9 mouse cellular contexts compared by ENCODE assay signal in genomic region chr15:99055040-99055439, GRCm38 (mm10). TPM values are rescaled to one million over a fixed set of nuclear protein-coding genes. Genes with fewer than 3 reads are reported as not detected.
DNase-seq lines count a peak whose midpoint lies in the region; ATAC-seq lines count a peak whose summit lies in the region.
"Had no signal": no experiment of that assay in that cellular context is flagged by ENCODE, and none has a peak within 500 bp of the region (broad histone marks: within the 10 kb centered on the region; RNA-seq: fewer than 3 reads in every experiment).

Prph (plus strand) TSS chr15:99055174.

- peaks cover 62% of the 10 kb centered on the region for H3K27me3 ChIP-seq in kidney, embryonic 14.5 days (ENCODE audit: control insufficient read depth, insufficient read depth, low read length)
- peaks cover 60% of the 10 kb centered on the region for H3K27me3 ChIP-seq in embryonic facial prominence, embryonic 11.5 days (ENCODE audit: control insufficient read depth, insufficient read depth, low read length)
- peaks cover 72% of the 10 kb centered on the region for H3K27me3 ChIP-seq in hindbrain, embryonic 15.5 days
- H3K27me3 ChIP-seq in midbrain, embryonic 14.5 days (ENCODE audit: control insufficient read depth, insufficient read depth, low read length), result peaks cover 71% of the 10 kb centered on the region

- WGBS in kidney, embryonic 14.5 days, result under 1% methylated on average over 30 of the region's 30 CpGs
- WGBS in embryonic facial prominence, embryonic 11.5 days, result 3% methylated on average over 29 of the region's 30 CpGs
- WGBS in hindbrain, embryonic 15.5 days, result 4% methylated on average over 27 of the region's 30 CpGs
- WGBS in midbrain, embryonic 14.5 days, result 2% methylated on average over 27 of the region's 30 CpGs

- peaks cover 17% of the 10 kb centered on the region for H3K4me1 ChIP-seq in kidney, embryonic 14.5 days (ENCODE audit: control insufficient read depth, insufficient read depth, low read length)
- peaks cover 4% of the 10 kb centered on the region for H3K4me1 ChIP-seq in embryonic facial prominence, embryonic 11.5 days (ENCODE audit: control insufficient read depth, insufficient read depth, low read length)
- H3K4me1 ChIP-seq in hindbrain, embryonic 15.5 days (replicated peaks), result peaks cover 31% of the 10 kb centered on the region
- H3K4me1 ChIP-seq in midbrain, embryonic 14.5 days (ENCODE audit: control insufficient read depth, insufficient read depth, low read length), result peaks cover 8% of the 10 kb centered on the region; the same call in 1 of the 2 replicates

- H3K27ac ChIP-seq in kidney, embryonic 14.5 days (ENCODE audit: low read depth, low read length), result no peak within 1 kb of the TSS
- no peak within 1 kb of the TSS for H3K27ac ChIP-seq in embryonic facial prominence, embryonic 11.5 days (replicated peaks; ENCODE audit: low read depth, low read length)
- H3K27ac ChIP-seq in hindbrain, embryonic 15.5 days (replicated peaks), result no peak within 1 kb of the TSS
- H3K27ac ChIP-seq in midbrain, embryonic 14.5 days (replicated peaks; ENCODE audit: low read depth, low read length), result no peak within 1 kb of the TSS

- H3K9ac ChIP-seq in kidney, embryonic 14.5 days (ENCODE audit: low read depth, low read length), result peak within 1 kb of the TSS; percentile 37; the same call in 1 of the 2 replicates
- no peak within 1 kb of the TSS; the same call in 1 of the 2 replicates for H3K9ac ChIP-seq in embryonic facial prominence, embryonic 11.5 days (replicated peaks; ENCODE audit: low read length)
- peak within 1 kb of the TSS; percentile 23; the same call in 1 of the 2 replicates for H3K9ac ChIP-seq in hindbrain, embryonic 15.5 days
- H3K9ac ChIP-seq in midbrain, embryonic 14.5 days (replicated peaks; ENCODE audit: low read length), result peak within 1 kb of the TSS; percentile 20; the same call in 1 of the 2 replicates

- no peak for DNase-seq in kidney, postnatal 36 days
- DNase-seq in embryonic facial prominence, embryonic 11.5 days (ENCODE audit: low spot score), result no peak
- DNase-seq in midbrain, embryonic 14.5 days, result peak; percentile 11
- DNase-seq in left cerebral cortex, postnatal 10 days (ENCODE audit: extremely low spot score in 1 of 2, low spot score in 2 of 2), result no peak
- no peak for DNase-seq in right cerebral cortex, postnatal 4 days

- H3K4me2 ChIP-seq in kidney, embryonic 14.5 days (replicated peaks; ENCODE audit: low read depth, low read length), result peak within 1 kb of the TSS; percentile 59
- H3K4me2 ChIP-seq in embryonic facial prominence, embryonic 11.5 days (ENCODE audit: low read depth, low read length), result peak within 1 kb of the TSS; percentile 60
- peak within 1 kb of the TSS; percentile 78 for H3K4me2 ChIP-seq in hindbrain, embryonic 15.5 days
- H3K4me2 ChIP-seq in midbrain, embryonic 14.5 days (ENCODE audit: low read length), result peak within 1 kb of the TSS; percentile 56

- no peaks in the 10 kb centered on the region for H3K36me3 ChIP-seq in kidney, embryonic 14.5 days (ENCODE audit: control insufficient read depth, insufficient read depth, low read length)
- no peaks in the 10 kb centered on the region for H3K36me3 ChIP-seq in embryonic facial prominence, embryonic 11.5 days (replicated peaks; ENCODE audit: control insufficient read depth, insufficient read depth, low read depth, low read length)
- H3K36me3 ChIP-seq in hindbrain, embryonic 15.5 days, result no peaks in the 10 kb centered on the region
- no peaks in the 10 kb centered on the region for H3K36me3 ChIP-seq in midbrain, embryonic 14.5 days (ENCODE audit: control insufficient read depth, insufficient read depth, low read length)

- no peaks in the 10 kb centered on the region for H3K9me3 ChIP-seq in kidney, embryonic 14.5 days (ENCODE audit: control insufficient read depth, low read length)
- H3K9me3 ChIP-seq in embryonic facial prominence, embryonic 11.5 days (replicated peaks; ENCODE audit: control insufficient read depth, low read length), result no peaks in the 10 kb centered on the region
- H3K9me3 ChIP-seq in hindbrain, embryonic 15.5 days, result no peaks in the 10 kb centered on the region
- no peaks in the 10 kb centered on the region for H3K9me3 ChIP-seq in midbrain, embryonic 14.5 days (ENCODE audit: control insufficient read depth, low read length)

- intact Hi-C loops in left cerebral cortex, postnatal 10 days (cut with DNase I), result no loop called here

- ATAC-seq in kidney, embryonic 14.5 days (ENCODE audit: low FRiP score, low TSS enrichment), result no peak
- ATAC-seq in embryonic facial prominence, embryonic 11.5 days (replicated peaks; ENCODE audit: insufficient number of reproducible peaks, low FRiP score, low TSS enrichment, low read depth), result no peak
- peak; percentile 40; the same call in 1 of the 2 replicates for ATAC-seq in hindbrain, embryonic 15.5 days (ENCODE audit: low FRiP score, low read depth)
- no peak for ATAC-seq in midbrain, embryonic 14.5 days (ENCODE audit: low FRiP score, low TSS enrichment)
- no peak for ATAC-seq in inflammation-experienced regulatory T-cells, adult 6 months

- H3K4me3 ChIP-seq in kidney, embryonic 14.5 days (ENCODE audit: low read length), result peak within 1 kb of the TSS; percentile 35
- peak within 1 kb of the TSS; percentile 31 for H3K4me3 ChIP-seq in embryonic facial prominence, embryonic 11.5 days (ENCODE audit: low read depth, low read length)
- peak within 1 kb of the TSS; percentile 36 for H3K4me3 ChIP-seq in hindbrain, embryonic 15.5 days
- peak within 1 kb of the TSS; percentile 35 for H3K4me3 ChIP-seq in midbrain, embryonic 14.5 days (replicated peaks; ENCODE audit: low read depth, low read length)

RNA-seq across cellular contexts. Expression of gene Prph, which starts in this region (rescaled TPM):
- polyA plus RNA-seq in kidney, embryonic 14.5 days (2014; fragmentation: Nextera tagmentation; extraction: Ambion mirVana), result 0.13 and 0.31 TPM in 2 replicates
- polyA plus RNA-seq in embryonic facial prominence, embryonic 11.5 days (2014; fragmentation: Nextera tagmentation; extraction: Ambion mirVana), result 17.1 and 20.6 TPM in 2 replicates
- 57.5 and 89.3 TPM in 2 replicates for polyA plus RNA-seq in hindbrain, embryonic 15.5 days (2015; fragmentation: Nextera tagmentation; extraction: Ambion mirVana)
- 11.7 and 15.5 TPM in 2 replicates for polyA plus RNA-seq in midbrain, embryonic 14.5 days (2014; fragmentation: Nextera tagmentation; extraction: Ambion mirVana)
- not detected for polyA plus RNA-seq in inflammation-experienced regulatory T-cells, adult 6 months (2017; shearing (Covaris generic))
- 1 to 10 TPM; 5.5 to 5.9 TPM for total RNA-seq in left cerebral cortex, postnatal 10 days (2021)
- total RNA-seq: common myeloid progenitor, adult 5-6 weeks had no signal
